13 mouse cellular contexts compared by ENCODE assay signal in the genomic region with DNA sequence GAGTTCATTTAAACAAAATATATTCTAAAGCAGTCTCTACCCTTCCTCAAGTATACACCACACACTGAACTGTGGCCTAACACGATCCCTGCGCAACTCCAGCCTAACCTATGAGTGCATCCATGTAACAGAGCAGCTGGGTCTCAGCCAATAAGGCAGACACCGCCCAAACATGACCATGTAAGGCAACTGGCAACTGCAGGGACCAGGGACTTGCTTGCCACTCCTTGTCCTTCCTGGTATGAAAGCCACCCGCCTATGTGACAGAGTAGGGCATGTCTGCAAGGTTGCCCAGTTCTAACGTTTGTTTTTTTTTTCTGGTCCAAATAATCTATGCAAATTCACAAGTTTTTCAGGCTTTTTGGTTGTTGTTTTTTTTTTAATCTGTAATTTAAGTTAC.
DNase-seq lines count a peak whose midpoint lies in the region; ATAC-seq and TF ChIP-seq lines count a peak whose summit lies in the region.
"Had no signal": no experiment of that assay in that cellular context is flagged by ENCODE, and none has a peak within 500 bp of the region (broad histone marks: within the 10 kb centered on the region; RNA-seq: fewer than 3 reads in every experiment).

No protein-coding gene starts in this region.

- no peak for TF ChIP-seq POLR2A in MEL (IDR thresholded peaks at IDR 0.05; ENCODE audit: control insufficient read depth in 1 of 2, insufficient read depth in 1 of 2, low read depth in 1 of 2, low read length in 2 of 2, poor library complexity in 1 of 2)

- H3K27me3 ChIP-seq in MEL (ENCODE audit: control insufficient read depth in 1 of 2, insufficient read depth in 2 of 2, low read length in 2 of 2), result no peaks in the 10 kb centered on the region
- H3K27me3 ChIP-seq in heart, embryonic 14.5 days (ENCODE audit: control insufficient read depth, insufficient read depth, low read length), result no peaks in the 10 kb centered on the region
- H3K27me3 ChIP-seq: liver, embryonic 12.5 days had no signal

- no peak overlapping the region for H3K4me2 ChIP-seq in heart, embryonic 14.5 days (ENCODE audit: low read length)
- H3K4me2 ChIP-seq: hindbrain, embryonic 14.5 days; liver, embryonic 12.5 days had no signal

- H3K9me3 ChIP-seq in MEL (replicated peaks; ENCODE audit: insufficient read depth, low read length), result no peaks in the 10 kb centered on the region
- H3K9me3 ChIP-seq in heart, embryonic 14.5 days (ENCODE audit: control insufficient read depth, low read length), result no peaks in the 10 kb centered on the region
- H3K9me3 ChIP-seq: liver, embryonic 12.5 days had no signal

- H3K36me3 ChIP-seq in MEL (ENCODE audit: control insufficient read depth in 1 of 2, insufficient read depth in 2 of 2, low read length in 2 of 2), result peaks cover 0 to 4% of the 10 kb centered on the region in 2 experiments; a peak in 2 of 4 replicates
- peaks cover 20% of the 10 kb centered on the region for H3K36me3 ChIP-seq in heart, embryonic 14.5 days (ENCODE audit: control insufficient read depth, insufficient read depth, low read length)
- H3K36me3 ChIP-seq: liver, embryonic 12.5 days had no signal

- DNase-seq in cerebellum, postnatal 14 days, result peak; percentile 18 to 36
- DNase-seq in cerebellum, adult 8-10 months, result no peak
- DNase-seq in MEL (ENCODE audit: low read depth, low spot score), result peak; percentile 81
- peak; percentile 67 for DNase-seq in lung, postnatal 36 days
- no peak for DNase-seq in ovary, postnatal 14 days (ENCODE audit: low spot score)
- DNase-seq in embryo, embryonic 11 days, result no peak
- no peak for DNase-seq in right cerebral cortex, postnatal 36 days (ENCODE audit: low spot score in 2 of 2)
- DNase-seq: layer of hippocampus, postnatal 36 days had no signal

- H3K4me3 ChIP-seq in MEL (ENCODE audit: control insufficient read depth in 1 of 2, insufficient read depth in 1 of 2, low read depth in 2 of 2, low read length in 2 of 2), result peak overlapping the region; percentile 27 to 61
- H3K4me3 ChIP-seq in heart, embryonic 14.5 days (ENCODE audit: control insufficient read depth in 1 of 2, insufficient read depth in 1 of 2, low read depth in 1 of 2, low read length in 2 of 2), result no peak overlapping the region
- H3K4me3 ChIP-seq: liver, embryonic 12.5 days had no signal

- peak overlapping the region; percentile 3; the same call in 1 of the 2 replicates for H3K27ac ChIP-seq in MEL (ENCODE audit: control insufficient read depth, low read depth, low read length)
- H3K27ac ChIP-seq in heart, embryonic 14.5 days (replicated peaks in 1 of 2; ENCODE audit: control insufficient read depth in 1 of 2, insufficient read depth in 1 of 2, low read depth in 2 of 2, low read length in 2 of 2), result 0 out of 4 replicates have a peak overlapping the region, but pooled peaks of 1 of the 2 experiments have one; percentile 14
- H3K27ac ChIP-seq: hindbrain, embryonic 14.5 days; kidney, postnatal 0 days; liver, embryonic 12.5 days had no signal

- H3K4me1 ChIP-seq in MEL (ENCODE audit: control insufficient read depth in 1 of 2, insufficient read depth in 2 of 2, low read length in 2 of 2), result peaks cover 2 to 4% of the 10 kb centered on the region in 2 experiments; a peak in 3 of 4 replicates
- H3K4me1 ChIP-seq in heart, embryonic 14.5 days (ENCODE audit: control insufficient read depth in 2 of 2, insufficient read depth in 2 of 2, low read length in 2 of 2), result peaks cover 7 to 22% of the 10 kb centered on the region in 2 experiments

- WGBS in heart, embryonic 14.5 days, result 53% methylated on average over 5 of the region's 5 CpGs

- ATAC-seq in heart, embryonic 14.5 days (ENCODE audit: insufficient number of reproducible peaks, insufficient read depth, low FRiP score, low read depth), result peak; percentile 39; the same call in 1 of the 2 replicates
- ATAC-seq: forebrain, embryonic 14.5 days; liver, embryonic 12.5 days had no signal

- no peak for TF ChIP-seq CTCF in MEL (IDR thresholded peaks at IDR 0.05 in 2 of 3, conservative IDR thresholded peaks at IDR 0.05 in 1 of 3; ENCODE audit: control insufficient read depth in 1 of 3, insufficient read depth in 1 of 3, low read depth in 2 of 3, low read length in 3 of 3, poor library complexity in 1 of 3, severe bottlenecking in 1 of 3)

- no peak for TF ChIP-seq EP300 in MEL (IDR thresholded peaks at IDR 0.05; ENCODE audit: low read depth in 1 of 2, low read length in 2 of 2)

- no peaks in the 10 kb centered on the region for H3K79me2 ChIP-seq in MEL (ENCODE audit: control insufficient read depth, insufficient read depth, low read length, poor library complexity)

- peak overlapping the region; percentile 16 for H3K9ac ChIP-seq in MEL (ENCODE audit: control insufficient read depth, low read depth, low read length, poor library complexity, severe bottlenecking)
- H3K9ac ChIP-seq in heart, embryonic 14.5 days (ENCODE audit: low read length), result no peak overlapping the region
- H3K9ac ChIP-seq: hindbrain, embryonic 14.5 days; liver, embryonic 12.5 days had no signal

- no peak for TF ChIP-seq RAD21 in MEL (IDR thresholded peaks at IDR 0.05; ENCODE audit: low read depth, low read length)

TF ChIP-seq in MEL, 35 proteins besides CTCF, POLR2A, EP300 and RAD21:
- TF ChIP-seq E2F4 (IDR thresholded peaks at IDR 0.05; ENCODE audit: borderline replicate concordance, low read depth, low read length) (no peak), NRF1 (IDR thresholded peaks at IDR 0.05; ENCODE audit: insufficient read depth, low read depth, low read length, poor library complexity, severe bottlenecking) (0 out of 2 replicates have a peak, but pooled peaks have one; percentile 21), MXI1 (IDR thresholded peaks at IDR 0.05; ENCODE audit: low read depth, low read length) (peak; percentile 89), SIN3A (IDR thresholded peaks at IDR 0.05; ENCODE audit: low read length) (peak; percentile 60; the same call in 1 of the 2 replicates), UBTF (IDR thresholded peaks at IDR 0.05; ENCODE audit: borderline replicate concordance, insufficient read depth, low read depth, low read length) (no peak), ZNF384 (IDR thresholded peaks at IDR 0.05; ENCODE audit: low read depth, low read length) (peak; percentile 73)

Comparison
In these comparisons a context has a peak if more than half of its experiments do, and no peak if none do; other contexts are left out.
1. DNase-seq: peak in cerebellum, postnatal 14 days (2 of 2), MEL (single experiment) and lung, postnatal 36 days (single experiment); none in cerebellum, adult 8-10 months (single experiment), ovary, postnatal 14 days (single experiment), embryo, embryonic 11 days (single experiment) and right cerebral cortex, postnatal 36 days (0 of 2).
2. H3K4me3 ChIP-seq: peak in MEL (2 of 2); none in heart, embryonic 14.5 days (0 of 2).